Mouse (Mus musculus) CH12.LX (cell line): ENCODE measurements at regions not wholly inside any gene's neighbourhood (a gene's known extent, or its start where the extent isn't known, plus 50 kb on each side); places are given as distances from the start of the nearest gene placed in this dataset.

ENCODE experiments used
- DNase-seq: peaks from one replicate; pipeline ENCODE4 v3.0.0-alpha.2; 2013; ENCODE audit errors: extremely low read depth
- H3K27ac ChIP-seq: 2 replicates; pipeline ENCODE4 v1.5.1; 2012; ENCODE audit warnings: low read depth, mild to moderate bottlenecking, control low read depth, moderate library complexity; ENCODE audit not compliant: insufficient read depth
- H3K27me3 ChIP-seq: replicated peaks from 2 replicates; pipeline ENCODE3; 2012; ENCODE audit warnings: inconsistent platforms
- H3K36me3 ChIP-seq, 2 experiments: replicated peaks in 1 of 2; 2 replicates each; pipeline versions ENCODE3 to v1.6.1; 2012; ENCODE audit warnings: inconsistent platforms in 1 of 2, low read length in 1 of 2, mild to moderate bottlenecking in 1 of 2, mixed read lengths in 1 of 2, moderate library complexity in 1 of 2; ENCODE audit not compliant: control insufficient read depth in 1 of 2, insufficient read depth in 1 of 2
- H3K4me1 ChIP-seq, 2 experiments: 2 replicates each; pipeline ENCODE4 v1.6.1; 2012; ENCODE audit warnings: inconsistent platforms in 1 of 2, moderate library complexity in 1 of 2; ENCODE audit not compliant: insufficient read depth in 2 of 2, control insufficient read depth in 1 of 2
- H3K4me2 ChIP-seq: 2 replicates; pipeline ENCODE4 v1.6.1; 2012; ENCODE audit warnings: low read depth, mild to moderate bottlenecking, control low read depth; ENCODE audit not compliant: poor library complexity, insufficient read depth, severe bottlenecking
- H3K4me3 ChIP-seq, 3 experiments: fragments of 150-350 bp in 1 of 3; sonication (generic) in 1 of 3; replicated peaks in 1 of 3; 2 replicates each; pipeline versions ENCODE3 to v1.5.1; 2011 to 2012; ENCODE audit warnings: low read depth in 2 of 3, low read length in 2 of 3, mild to moderate bottlenecking in 2 of 3, moderate library complexity in 2 of 3, control low read depth in 1 of 3, improper control_type of control experiment in 1 of 3, inconsistent platforms in 1 of 3, mixed read lengths in 1 of 3; ENCODE audit not compliant: poor library complexity in 1 of 3
- H3K79me2 ChIP-seq: replicated peaks from 2 replicates; pipeline ENCODE4 v1.6.1; 2012; ENCODE audit warnings: mild to moderate bottlenecking, moderate library complexity; ENCODE audit not compliant: control insufficient read depth, poor library complexity, insufficient read depth, severe bottlenecking; ENCODE audit errors: extremely low read depth
- H3K9ac ChIP-seq: 2 replicates; pipeline ENCODE4 v1.6.1; 2012; ENCODE audit warnings: low read depth, mild to moderate bottlenecking, control low read depth, moderate library complexity; ENCODE audit not compliant: insufficient read depth
- H3K9me3 ChIP-seq: replicated peaks from 2 replicates; pipeline ENCODE3; 2012; ENCODE audit warnings: low read length, inconsistent platforms, mixed read lengths
- CHD1 ChIP-seq: IDR thresholded peaks from 2 replicates; pipeline ENCODE4 v1.6.1; 2012; ENCODE audit warnings: low read depth, low read length, improper control_type of control experiment, inconsistent platforms
- CTCF ChIP-seq, 2 experiments: IDR thresholded peaks in 1 of 2; conservative IDR thresholded peaks in 1 of 2; 2 replicates each; pipeline ENCODE4 v1.5.1; 2011 to 2012; ENCODE audit warnings: low read depth in 2 of 2, low read length in 2 of 2, improper control_type of control experiment in 1 of 2, inconsistent platforms in 1 of 2, mild to moderate bottlenecking in 1 of 2, moderate library complexity in 1 of 2
- E2F4 ChIP-seq: IDR thresholded peaks from 2 replicates; pipeline ENCODE4 v1.6.1; 2011; ENCODE audit warnings: low read depth, low read length, improper control_type of control experiment; ENCODE audit not compliant: insufficient replicate concordance
- GABPA ChIP-seq: IDR thresholded peaks from 2 replicates; pipeline ENCODE4 v1.6.1; 2012; ENCODE audit warnings: low read depth, low read length, improper control_type of control experiment, inconsistent platforms; ENCODE audit not compliant: insufficient replicate concordance
- HCFC1 ChIP-seq: IDR thresholded peaks from 2 replicates; pipeline ENCODE4 v1.6.1; 2012; ENCODE audit warnings: low read depth, mild to moderate bottlenecking, inconsistent platforms, low read length, improper control_type of control experiment
- JUN ChIP-seq: IDR thresholded peaks from 2 replicates; pipeline ENCODE4 v1.6.1; 2011; ENCODE audit warnings: low read depth, mild to moderate bottlenecking, low read length, improper control_type of control experiment, moderate library complexity; ENCODE audit not compliant: insufficient read depth
- MAZ ChIP-seq: IDR thresholded peaks from 2 replicates; pipeline ENCODE4 v1.6.1; 2012; ENCODE audit warnings: low read depth, mild to moderate bottlenecking, inconsistent platforms, low read length, improper control_type of control experiment, moderate library complexity
- MXI1 ChIP-seq: IDR thresholded peaks from 2 replicates; pipeline ENCODE4 v1.6.1; 2011; ENCODE audit warnings: mild to moderate bottlenecking, low read depth, low read length, improper control_type of control experiment
- NELFE ChIP-seq: IDR thresholded peaks from 2 replicates; pipeline ENCODE4 v1.6.1; 2011; ENCODE audit warnings: low read depth, low read length, improper control_type of control experiment
- NRF1 ChIP-seq: IDR thresholded peaks from 2 replicates; pipeline ENCODE4 v1.6.1; 2014; ENCODE audit warnings: low read depth, mild to moderate bottlenecking, inconsistent platforms, low read length, improper control_type of control experiment, moderate library complexity
- RCOR1 ChIP-seq: conservative IDR thresholded peaks from 2 replicates; pipeline ENCODE4 v1.6.1; 2012; ENCODE audit warnings: low read depth, mild to moderate bottlenecking, inconsistent platforms, low read length, improper control_type of control experiment
- SIN3A ChIP-seq: IDR thresholded peaks from 2 replicates; pipeline ENCODE4 v1.6.1; 2012; ENCODE audit warnings: low read length, improper control_type of control experiment, inconsistent platforms
- SMC3 ChIP-seq: IDR thresholded peaks from 2 replicates; pipeline ENCODE4 v1.6.1; 2011; ENCODE audit warnings: low read depth, low read length, improper control_type of control experiment
- UBTF ChIP-seq: IDR thresholded peaks from 2 replicates; pipeline ENCODE4 v1.6.1; 2012; ENCODE audit warnings: low read depth, mild to moderate bottlenecking, inconsistent platforms, low read length, improper control_type of control experiment, moderate library complexity
- ZC3H11A ChIP-seq: IDR thresholded peaks from 2 replicates; pipeline ENCODE4 v1.6.1; 2012; ENCODE audit warnings: low read depth, mild to moderate bottlenecking, inconsistent platforms, low read length, improper control_type of control experiment
- ZMIZ1 ChIP-seq: IDR thresholded peaks from 2 replicates; pipeline ENCODE4 v1.6.1; 2012; ENCODE audit warnings: low read depth, mild to moderate bottlenecking, inconsistent platforms, low read length, improper control_type of control experiment
- dilution Hi-C: fragments of 300-500 bp; cut with MboI; formaldehyde crosslinking; loops from 2 replicates; pipeline ENCODE4 v1.14.3; 2020; ENCODE audit warnings: low sequenced_read_pairs; ENCODE audit not compliant: extremely low pct_unique_long_range_greater_than_20kb, extremely low pct_ligation_motif_present
- in situ Hi-C: fragments of 300-500 bp; cut with MboI; formaldehyde crosslinking; loops from 3 replicates; pipeline ENCODE4 v1.14.3; 2019; ENCODE audit warnings: low sequenced_read_pairs, low pct_ligation_motif_present, low pct_unique_long_range_greater_than_20kb, mixed read lengths

- dilution Hi-C loops (no loop called here), in situ Hi-C loops (no loop called here)
- Histone ChIP-seq H3K9me3 (peaks cover 68% of the 10 kb centered on the region), H3K27me3 (no peaks in the 10 kb centered on the region), H3K79me2 (no peaks in the 10 kb centered on the region), H3K9ac (no peak overlapping the region), H3K4me2 (no peak overlapping the region), H3K4me3 (no peak overlapping the region), H3K4me1 (no peaks in the 10 kb centered on the region), H3K36me3 (no peaks in the 10 kb centered on the region), H3K27ac (no peak overlapping the region)
- TF ChIP-seq E2F4: no peak
- TF ChIP-seq UBTF: no peak
- no peak for TF ChIP-seq SMC3
- TF ChIP-seq NELFE: no peak
- no peak for TF ChIP-seq MXI1
- TF ChIP-seq NRF1: no peak
- no peak for TF ChIP-seq ZMIZ1
- no peak for TF ChIP-seq HCFC1
- no peak for TF ChIP-seq ZC3H11A
- TF ChIP-seq MAZ: no peak
- no peak for DNase-seq
These were observed 82.4 kb downstream of the 1190002N15Rik start for GRCm38 (mm10) chr9:94455466-94455865.

- no peak for DNase-seq
- TF ChIP-seq MAZ (no peak), JUN (no peak), GABPA (no peak), RCOR1 (no peak), SIN3A (no peak), CTCF (conservative IDR thresholded peaks at IDR 0.05 in 1 of 2, IDR thresholded peaks at IDR 0.05 in 1 of 2; ENCODE audit: low read depth in 2 of 2, low read length in 2 of 2) (no peak), CHD1 (no peak)
- TF ChIP-seq, all 38 proteins: peak for 0
- no peak overlapping the region for H3K27ac ChIP-seq
- H3K9me3 ChIP-seq: peaks cover 65% of the 10 kb centered on the region
- in situ Hi-C loops (no loop called here), dilution Hi-C loops (no loop called here)
- no peaks in the 10 kb centered on the region for H3K4me1 ChIP-seq
- H3K36me3 ChIP-seq: no peaks in the 10 kb centered on the region
- no peak overlapping the region for H3K4me2 ChIP-seq
- H3K4me3 ChIP-seq: no peak overlapping the region
- H3K79me2 ChIP-seq: no peaks in the 10 kb centered on the region
- no peak overlapping the region for H3K9ac ChIP-seq
- no peaks in the 10 kb centered on the region for H3K27me3 ChIP-seq
These were observed 88.0 kb downstream of the 1190002N15Rik start for GRCm38 (mm10) chr9:94449911-94450310.
